Mouse (Mus musculus): ENCODE data around the gene Slc6a2. TPM values are rescaled to one million over a fixed set of nuclear protein-coding genes. Genes with fewer than 3 reads are reported as not detected.

The Slc6a2 gene
- total and polyA plus RNA-seq, 3 experiments: 0.03 TPM; not detected in 2

DNA sequence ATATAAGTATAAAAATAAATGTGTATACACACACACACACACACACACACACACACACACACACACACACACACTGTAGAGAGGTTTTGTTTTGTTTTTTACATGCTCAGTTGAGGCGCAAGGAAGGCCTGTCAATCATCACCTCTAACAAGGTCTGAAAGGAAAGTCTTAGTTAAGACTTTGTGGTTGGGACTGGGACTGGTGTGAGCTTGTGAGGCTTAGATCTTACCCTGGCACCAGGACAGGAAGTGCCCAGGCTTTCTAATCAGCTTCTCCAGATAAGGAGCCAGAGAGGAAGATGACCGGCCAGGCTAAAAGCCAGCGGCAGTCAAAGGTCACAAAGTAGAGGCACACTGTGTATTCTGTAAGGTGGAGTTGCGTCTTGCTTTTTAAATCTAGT is 54.4 kb downstream of the Slc6a2 start:
- Histone ChIP-seq H3K27ac (ENCODE audit: control insufficient read depth, low read depth, low read length) (no peak overlapping the region), H3K9ac (ENCODE audit: control insufficient read depth, low read depth, low read length, poor library complexity, severe bottlenecking) (no peak overlapping the region), H3K36me3 (ENCODE audit: control insufficient read depth in 1 of 2, insufficient read depth in 2 of 2, low read length in 2 of 2) (no peaks in the 10 kb centered on the region), H3K9me3 (replicated peaks; ENCODE audit: insufficient read depth, low read length) (no peaks in the 10 kb centered on the region), H3K4me1 (ENCODE audit: control insufficient read depth in 1 of 2, insufficient read depth in 2 of 2, low read length in 2 of 2) (no peaks in the 10 kb centered on the region), H3K79me2 (ENCODE audit: control insufficient read depth, insufficient read depth, low read length, poor library complexity) (no peaks in the 10 kb centered on the region), H3K27me3 (ENCODE audit: control insufficient read depth in 1 of 2, insufficient read depth in 2 of 2, low read length in 2 of 2) (no peaks in the 10 kb centered on the region), H3K4me3 (ENCODE audit: control insufficient read depth in 1 of 2, insufficient read depth in 1 of 2, low read depth in 2 of 2, low read length in 2 of 2) (no peak overlapping the region)
- no peak for TF ChIP-seq ELF1 (IDR thresholded peaks at IDR 0.05; ENCODE audit: low read depth, low read length)
- no peak for DNase-seq (ENCODE audit: low read depth, low spot score)

DNA sequence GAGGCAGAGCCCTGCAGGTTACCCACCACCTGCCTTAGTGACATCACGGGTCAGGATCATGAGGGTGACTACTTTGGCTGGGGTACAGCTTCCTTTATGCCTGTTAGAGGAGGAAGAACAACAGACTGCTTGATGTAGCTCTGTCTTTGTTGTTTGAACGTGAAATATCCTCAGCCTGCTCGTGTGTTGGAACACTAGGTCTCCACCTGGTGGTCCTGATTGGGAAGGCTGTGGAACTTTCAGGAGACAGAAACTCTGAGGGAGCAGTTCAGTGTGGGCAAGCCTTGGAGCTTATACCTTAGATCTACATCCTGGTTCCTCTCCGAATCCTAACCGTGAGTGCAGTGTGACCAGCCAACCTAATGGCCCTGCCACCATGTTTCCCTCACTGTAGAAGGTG is 61.9 kb downstream of the Slc6a2 start:
- Histone ChIP-seq H3K36me3 (ENCODE audit: control insufficient read depth in 1 of 2, insufficient read depth in 2 of 2, low read length in 2 of 2) (no peaks in the 10 kb centered on the region), H3K4me1 (ENCODE audit: control insufficient read depth in 1 of 2, insufficient read depth in 2 of 2, low read length in 2 of 2) (no peaks in the 10 kb centered on the region), H3K9ac (ENCODE audit: control insufficient read depth, low read depth, low read length, poor library complexity, severe bottlenecking) (no peak overlapping the region), H3K4me3 (ENCODE audit: control insufficient read depth in 1 of 2, insufficient read depth in 1 of 2, low read depth in 2 of 2, low read length in 2 of 2) (no peak overlapping the region), H3K79me2 (ENCODE audit: control insufficient read depth, insufficient read depth, low read length, poor library complexity) (no peaks in the 10 kb centered on the region), H3K9me3 (replicated peaks; ENCODE audit: insufficient read depth, low read length) (no peaks in the 10 kb centered on the region), H3K27me3 (ENCODE audit: control insufficient read depth in 1 of 2, insufficient read depth in 2 of 2, low read length in 2 of 2) (no peaks in the 10 kb centered on the region), H3K27ac (ENCODE audit: control insufficient read depth, low read depth, low read length) (no peak overlapping the region)
- no peak for DNase-seq (ENCODE audit: low read depth, low spot score)
- no peak for TF ChIP-seq MAX (IDR thresholded peaks at IDR 0.05; ENCODE audit: low read length)
- TF ChIP-seq CTCF (IDR thresholded peaks at IDR 0.05 in 2 of 3, conservative IDR thresholded peaks at IDR 0.05 in 1 of 3; ENCODE audit: control insufficient read depth in 1 of 3, insufficient read depth in 1 of 3, low read depth in 2 of 3, low read length in 3 of 3, poor library complexity in 1 of 3, severe bottlenecking in 1 of 3): no peak
- no peak for TF ChIP-seq SIN3A (IDR thresholded peaks at IDR 0.05; ENCODE audit: low read length)
- TF ChIP-seq TBP (IDR thresholded peaks at IDR 0.05; ENCODE audit: low read depth, low read length): no peak
- TF ChIP-seq TCF12 (IDR thresholded peaks at IDR 0.05; ENCODE audit: low read depth, low read length): no peak
- no peak for TF ChIP-seq NRF1 (IDR thresholded peaks at IDR 0.05; ENCODE audit: insufficient read depth, low read depth, low read length, poor library complexity, severe bottlenecking)
- no peak for TF ChIP-seq NELFE (IDR thresholded peaks at IDR 0.05; ENCODE audit: low read depth, low read length)

DNA sequence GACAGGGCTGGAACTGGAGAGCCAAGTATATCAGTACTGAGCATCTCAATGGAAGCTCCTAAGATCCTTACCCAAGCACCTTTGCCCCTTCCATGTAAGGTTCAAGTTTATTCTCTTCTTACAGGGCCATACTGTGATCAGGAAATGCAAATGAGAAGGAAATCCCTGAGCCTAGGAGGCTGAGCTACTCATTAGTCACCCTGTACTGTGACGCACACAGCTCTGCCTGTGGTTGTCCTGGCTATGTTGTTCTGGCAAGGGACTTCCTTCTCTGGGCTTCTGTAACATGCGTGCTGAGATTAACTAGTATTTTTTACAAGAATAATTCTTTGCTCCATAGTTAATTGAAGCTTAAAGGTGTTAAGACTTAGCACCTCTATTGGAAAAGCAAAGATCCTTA is 70.8 kb downstream of the Slc6a2 start:
- Histone ChIP-seq H3K79me2 (ENCODE audit: control insufficient read depth, insufficient read depth, low read length, poor library complexity) (no peaks in the 10 kb centered on the region), H3K36me3 (ENCODE audit: control insufficient read depth in 1 of 2, insufficient read depth in 2 of 2, low read length in 2 of 2) (no peaks in the 10 kb centered on the region), H3K27ac (ENCODE audit: control insufficient read depth, low read depth, low read length) (no peak overlapping the region), H3K9me3 (replicated peaks; ENCODE audit: insufficient read depth, low read length) (no peaks in the 10 kb centered on the region; the same call in 1 of the 2 replicates), H3K9ac (ENCODE audit: control insufficient read depth, low read depth, low read length, poor library complexity, severe bottlenecking) (no peak overlapping the region), H3K4me1 (ENCODE audit: control insufficient read depth in 1 of 2, insufficient read depth in 2 of 2, low read length in 2 of 2) (no peaks in the 10 kb centered on the region), H3K27me3 (ENCODE audit: control insufficient read depth in 1 of 2, insufficient read depth in 2 of 2, low read length in 2 of 2) (no peaks in the 10 kb centered on the region), H3K4me3 (ENCODE audit: control insufficient read depth in 1 of 2, insufficient read depth in 1 of 2, low read depth in 2 of 2, low read length in 2 of 2) (no peak overlapping the region)
- no peak for TF ChIP-seq MYC (IDR thresholded peaks at IDR 0.05; ENCODE audit: low read depth, low read length)
- TF ChIP-seq SIN3A (IDR thresholded peaks at IDR 0.05; ENCODE audit: low read length): no peak
- no peak for TF ChIP-seq ZKSCAN1 (IDR thresholded peaks at IDR 0.05; ENCODE audit: low read depth, low read length)
- no peak for TF ChIP-seq ETS1 (IDR thresholded peaks at IDR 0.05; ENCODE audit: low read depth, low read length)
- no peak for TF ChIP-seq ZMIZ1 (IDR thresholded peaks at IDR 0.05; ENCODE audit: low read depth, low read length)
- TF ChIP-seq POLR2A (IDR thresholded peaks at IDR 0.05; ENCODE audit: control insufficient read depth in 1 of 2, insufficient read depth in 1 of 2, low read depth in 1 of 2, low read length in 2 of 2, poor library complexity in 1 of 2): no peak
- no peak for TF ChIP-seq MAX (IDR thresholded peaks at IDR 0.05; ENCODE audit: low read length)
- TF ChIP-seq BHLHE40 (IDR thresholded peaks at IDR 0.05; ENCODE audit: borderline replicate concordance, low read depth, low read length): no peak
- TF ChIP-seq TBP (IDR thresholded peaks at IDR 0.05; ENCODE audit: low read depth, low read length): no peak
- no peak for DNase-seq (ENCODE audit: low read depth, low spot score)

Measured in MEL (cell line).